ENCODE assay signal across 8 mouse cellular contexts in genomic region chr6:145934001-145934696, GRCm38 (mm10). TPM values are rescaled to one million over a fixed set of nuclear protein-coding genes. Genes with fewer than 3 reads are reported as not detected.
A peak's percentile ranks its signal among the peaks of the same experiment; 100 is the strongest.
DNase-seq lines count a peak whose midpoint lies in the region; ATAC-seq and TF ChIP-seq lines count a peak whose summit lies in the region.

No protein-coding gene starts in this region.

- peak; percentile 2 for DNase-seq in thymus, adult 2 months
- no peak for DNase-seq in thymus, postnatal 10 days (ENCODE audit: low spot score in 2 of 2)
- peak; percentile 86 for DNase-seq in heart, embryonic 10.5 days (ENCODE audit: low spot score)
- peak; percentile 26 for DNase-seq in telencephalon, adult 2 months (ENCODE audit: low read depth, low spot score)

- H3K4me2 ChIP-seq in kidney, embryonic 14.5 days (replicated peaks; ENCODE audit: low read depth, low read length): peak overlapping the region; percentile 77
- H3K4me2 ChIP-seq in limb, embryonic 13.5 days (replicated peaks): peak overlapping the region; percentile 72
- H3K4me2 ChIP-seq in midbrain, embryonic 15.5 days: peak overlapping the region; percentile 78

- ATAC-seq in kidney, embryonic 14.5 days (ENCODE audit: low FRiP score, low TSS enrichment): peak; percentile 94
- peak; percentile 89 for ATAC-seq in limb, embryonic 13.5 days (ENCODE audit: low FRiP score, low read depth)
- peak; percentile 95 for ATAC-seq in midbrain, embryonic 15.5 days (replicated peaks)

- peaks cover 3% of the 10 kb centered on the region; the same call in 1 of the 2 replicates for H3K4me1 ChIP-seq in thymus, adult 2 months (replicated peaks; ENCODE audit: control insufficient read depth, insufficient read depth, low read length)
- H3K4me1 ChIP-seq in embryonic fibroblast, embryonic 13.5 days (ENCODE audit: control insufficient read depth, insufficient read depth, low read length): no peaks in the 10 kb centered on the region
- H3K4me1 ChIP-seq in heart, embryonic 10.5 days: peaks cover 29% of the 10 kb centered on the region
- peaks cover 10% of the 10 kb centered on the region for H3K4me1 ChIP-seq in kidney, embryonic 14.5 days (ENCODE audit: control insufficient read depth, insufficient read depth, low read length)
- H3K4me1 ChIP-seq in limb, embryonic 13.5 days: peaks cover 19% of the 10 kb centered on the region
- peaks cover 13% of the 10 kb centered on the region for H3K4me1 ChIP-seq in midbrain, embryonic 15.5 days

- TF ChIP-seq POLR2A in thymus, adult 2 months (IDR thresholded peaks at IDR 0.05; ENCODE audit: control insufficient read depth, extremely low read depth, insufficient read depth, low read length, poor library complexity): no peak
- TF ChIP-seq POLR2A in embryonic fibroblast, embryonic 13.5 days (IDR thresholded peaks at IDR 0.05; ENCODE audit: low read depth, low read length): peak; percentile 85

- no peaks in the 10 kb centered on the region for H3K27me3 ChIP-seq in thymus, adult 2 months (ENCODE audit: control insufficient read depth, insufficient read depth, low read length)
- no peaks in the 10 kb centered on the region for H3K27me3 ChIP-seq in heart, embryonic 10.5 days (ENCODE audit: insufficient read depth, poor library complexity, severe bottlenecking)
- no peaks in the 10 kb centered on the region for H3K27me3 ChIP-seq in kidney, embryonic 14.5 days (ENCODE audit: control insufficient read depth, insufficient read depth, low read length)
- no peaks in the 10 kb centered on the region for H3K27me3 ChIP-seq in limb, embryonic 13.5 days
- H3K27me3 ChIP-seq in midbrain, embryonic 15.5 days (replicated peaks): no peaks in the 10 kb centered on the region

- H3K4me3 ChIP-seq in thymus, adult 2 months (ENCODE audit: control insufficient read depth, insufficient read depth, low read length): peak overlapping the region; percentile 23
- H3K4me3 ChIP-seq in embryonic fibroblast, embryonic 13.5 days (ENCODE audit: insufficient read depth, low read length): peak overlapping the region; percentile 28
- H3K4me3 ChIP-seq in heart, embryonic 10.5 days: peak overlapping the region; percentile 65
- peak overlapping the region; percentile 47 for H3K4me3 ChIP-seq in kidney, embryonic 14.5 days (ENCODE audit: low read length)
- peak overlapping the region; percentile 50 for H3K4me3 ChIP-seq in limb, embryonic 13.5 days
- peak overlapping the region; percentile 48 for H3K4me3 ChIP-seq in midbrain, embryonic 15.5 days

- 54% methylated on average over 28 of the region's 28 CpGs for WGBS in thymus, adult 2 months
- WGBS in heart, embryonic 10.5 days: 9% methylated on average over 28 of the region's 28 CpGs
- WGBS in kidney, embryonic 14.5 days: 9% methylated on average over 28 of the region's 28 CpGs
- WGBS in limb, embryonic 13.5 days: 8% methylated on average over 28 of the region's 28 CpGs
- 3% methylated on average over 28 of the region's 28 CpGs for WGBS in midbrain, embryonic 15.5 days

- H3K9ac ChIP-seq in kidney, embryonic 14.5 days (ENCODE audit: low read depth, low read length): peak overlapping the region; percentile 84
- peak overlapping the region; percentile 87 for H3K9ac ChIP-seq in limb, embryonic 13.5 days
- H3K9ac ChIP-seq in midbrain, embryonic 15.5 days: peak overlapping the region; percentile 82

- TF ChIP-seq CTCF in thymus, adult 2 months (IDR thresholded peaks at IDR 0.05; ENCODE audit: borderline replicate concordance, control insufficient read depth, extremely low read depth, insufficient read depth, low read length, poor library complexity): no peak
- TF ChIP-seq CTCF in embryonic fibroblast, embryonic 13.5 days (IDR thresholded peaks at IDR 0.05; ENCODE audit: borderline replicate concordance, insufficient read depth, low read length): no peak

- H3K36me3 ChIP-seq in thymus, adult 2 months (ENCODE audit: control insufficient read depth, insufficient read depth, low read length): no peaks in the 10 kb centered on the region
- H3K36me3 ChIP-seq in heart, embryonic 10.5 days: no peaks in the 10 kb centered on the region
- no peaks in the 10 kb centered on the region for H3K36me3 ChIP-seq in kidney, embryonic 14.5 days (ENCODE audit: control insufficient read depth, insufficient read depth, low read length)
- no peaks in the 10 kb centered on the region for H3K36me3 ChIP-seq in limb, embryonic 13.5 days
- H3K36me3 ChIP-seq in midbrain, embryonic 15.5 days (replicated peaks): no peaks in the 10 kb centered on the region

- no peak overlapping the region for H3K27ac ChIP-seq in thymus, adult 2 months (ENCODE audit: control insufficient read depth, insufficient read depth, low read length)
- H3K27ac ChIP-seq in embryonic fibroblast, embryonic 13.5 days (ENCODE audit: insufficient read depth, low read length): peak overlapping the region; percentile 29
- H3K27ac ChIP-seq in heart, embryonic 10.5 days: peak overlapping the region; percentile 96
- H3K27ac ChIP-seq in kidney, embryonic 14.5 days (ENCODE audit: low read depth, low read length): peak overlapping the region; percentile 86
- peak overlapping the region; percentile 92 for H3K27ac ChIP-seq in limb, embryonic 13.5 days
- peak overlapping the region; percentile 93 for H3K27ac ChIP-seq in midbrain, embryonic 15.5 days

- H3K9me3 ChIP-seq in heart, embryonic 10.5 days: no peaks in the 10 kb centered on the region
- peaks cover 3% of the 10 kb centered on the region; the same call in 1 of the 2 replicates for H3K9me3 ChIP-seq in kidney, embryonic 14.5 days (ENCODE audit: control insufficient read depth, low read length)
- no peaks in the 10 kb centered on the region for H3K9me3 ChIP-seq in limb, embryonic 13.5 days
- H3K9me3 ChIP-seq in midbrain, embryonic 15.5 days: no peaks in the 10 kb centered on the region

RNA-seq across cellular contexts. Expression of gene Sspn, which starts 2.7 kb away (rescaled TPM):
- polyA plus RNA-seq in thymus, adult 2 months (2012; rRNA removed): 1.4 and 2.9 TPM in 2 replicates
- polyA plus RNA-seq in embryonic fibroblast, embryonic 13.5 days (2011; ENCODE audit: insufficient read length, low read depth, missing spikeins): 19.1 and 25.0 TPM in 2 replicates
- polyA plus RNA-seq in heart, embryonic 10.5 days (2016; fragmentation: Nextera tagmentation; extraction: Ambion mirVana): 26.6 and 46.8 TPM in 2 replicates
- 4.6 and 7.9 TPM in 2 replicates for polyA plus RNA-seq in kidney, embryonic 14.5 days (2014; fragmentation: Nextera tagmentation; extraction: Ambion mirVana)
- 16.4 and 16.5 TPM in 2 replicates for polyA plus RNA-seq in limb, embryonic 13.5 days (2015; fragmentation: Nextera tagmentation; extraction: Ambion mirVana)
- 4.3 and 4.5 TPM in 2 replicates for polyA plus RNA-seq in midbrain, embryonic 15.5 days (2015; fragmentation: Nextera tagmentation; extraction: Ambion mirVana)

Comparison
In these comparisons a context has a peak if more than half of its experiments do, and no peak if none do; other contexts are left out.
1. DNase-seq: peak in thymus, adult 2 months (single experiment), heart, embryonic 10.5 days (single experiment) and telencephalon, adult 2 months (single experiment); none in thymus, postnatal 10 days (0 of 2).
2. Peak in every context shown above with its lines, with median percentiles within 50 percentile points of each other: H3K4me3 ChIP-seq, ATAC-seq, H3K4me2 ChIP-seq and H3K9ac ChIP-seq.